Mouse (Mus musculus): Measurements from ENCODE around the gene Col4a3bp. TPM values are rescaled to one million over a fixed set of nuclear protein-coding genes. Genes with fewer than 3 reads are reported as not detected.

Col4a3bp gene
- polyA plus RNA-seq (2015; fragmentation: Nextera tagmentation; extraction: Ambion mirVana) = 10.2 and 10.7 TPM in 2 replicates

GRCm38 (mm10) chr13:96542081-96542889 is at the start of gene Col4a3bp, which contains the start of gene Polk:
Gene Col4a3bp, plus strand, starts transcription at chr13:96542618.
Gene Polk, minus strand, starts transcription at chr13:96542579.
- Histone ChIP-seq H3K9me3 (ENCODE audit: control insufficient read depth, low read length) (no peaks in the 10 kb centered on the region), H3K4me1 (ENCODE audit: control insufficient read depth, insufficient read depth, low read length) (no peaks in the 10 kb centered on the region; the same call in 1 of the 2 replicates), H3K27ac (ENCODE audit: low read length) (peak within 1 kb of the TSS; percentile 93), H3K27me3 (replicated peaks; ENCODE audit: control insufficient read depth, insufficient read depth, low read length) (no peaks in the 10 kb centered on the region), H3K36me3 (ENCODE audit: control insufficient read depth, insufficient read depth, low read length) (no peaks in the 10 kb centered on the region), H3K4me2 (ENCODE audit: low read depth, low read length) (peak within 1 kb of the TSS; percentile 67), H3K4me3 (ENCODE audit: low read length) (peak within 1 kb of the TSS; percentile 98), H3K9ac (ENCODE audit: low read depth, low read length) (peak within 1 kb of the TSS; percentile 98)
- ATAC-seq = peak; percentile 97
- under 1% methylated on average over 44 of the region's 50 CpGs for WGBS

GRCm38 (mm10) chr13:96496630-96497029 is 45.8 kb upstream of the Col4a3bp start:
- Histone ChIP-seq H3K27ac (ENCODE audit: low read length) (no peak overlapping the region), H3K9me3 (ENCODE audit: control insufficient read depth, low read length) (no peaks in the 10 kb centered on the region), H3K36me3 (ENCODE audit: control insufficient read depth, insufficient read depth, low read length) (no peaks in the 10 kb centered on the region), H3K4me2 (ENCODE audit: low read depth, low read length) (no peak overlapping the region), H3K9ac (ENCODE audit: low read depth, low read length) (no peak overlapping the region), H3K4me3 (ENCODE audit: low read length) (no peak overlapping the region), H3K27me3 (replicated peaks; ENCODE audit: control insufficient read depth, insufficient read depth, low read length) (no peaks in the 10 kb centered on the region), H3K4me1 (ENCODE audit: control insufficient read depth, insufficient read depth, low read length) (no peaks in the 10 kb centered on the region)
- ATAC-seq = no peak
- WGBS = 81% methylated on average over 8 of the region's 8 CpGs

GRCm38 (mm10) chr13:96499891-96500290 is 42.5 kb upstream of the Col4a3bp start:
- ATAC-seq = no peak
- Histone ChIP-seq H3K27ac (ENCODE audit: low read length) (no peak overlapping the region), H3K9me3 (ENCODE audit: control insufficient read depth, low read length) (no peaks in the 10 kb centered on the region), H3K4me3 (ENCODE audit: low read length) (no peak overlapping the region), H3K4me1 (ENCODE audit: control insufficient read depth, insufficient read depth, low read length) (no peaks in the 10 kb centered on the region), H3K4me2 (ENCODE audit: low read depth, low read length) (no peak overlapping the region), H3K27me3 (replicated peaks; ENCODE audit: control insufficient read depth, insufficient read depth, low read length) (no peaks in the 10 kb centered on the region), H3K36me3 (ENCODE audit: control insufficient read depth, insufficient read depth, low read length) (no peaks in the 10 kb centered on the region), H3K9ac (ENCODE audit: low read depth, low read length) (no peak overlapping the region)
- WGBS = 87% methylated on average over 2 of the region's 2 CpGs

- Histone ChIP-seq H3K9me3 (ENCODE audit: control insufficient read depth, low read length) (no peaks in the 10 kb centered on the region), H3K9ac (ENCODE audit: low read depth, low read length) (no peak overlapping the region), H3K36me3 (ENCODE audit: control insufficient read depth, insufficient read depth, low read length) (no peaks in the 10 kb centered on the region), H3K4me1 (ENCODE audit: control insufficient read depth, insufficient read depth, low read length) (peaks cover 3% of the 10 kb centered on the region; the same call in 1 of the 2 replicates), H3K27ac (ENCODE audit: low read length) (no peak overlapping the region), H3K4me2 (ENCODE audit: low read depth, low read length) (no peak overlapping the region), H3K4me3 (ENCODE audit: low read length) (no peak overlapping the region), H3K27me3 (replicated peaks; ENCODE audit: control insufficient read depth, insufficient read depth, low read length) (no peaks in the 10 kb centered on the region)
- WGBS = 74% methylated on average over 4 of the region's 4 CpGs
- no peak for ATAC-seq
Observed at GRCm38 (mm10) chr13:96505661-96506060, 36.8 kb upstream of the Col4a3bp start.

GRCm38 (mm10) chr13:96506313-96506712 is 36.1 kb upstream of the Col4a3bp start:
- WGBS = 70% methylated on average over 6 of the region's 6 CpGs

GRCm38 (mm10) chr13:96507541-96507940 is 34.9 kb upstream of the Col4a3bp start:
- no peaks in the 10 kb centered on the region for H3K9me3 ChIP-seq (ENCODE audit: control insufficient read depth, low read length)
- ATAC-seq = no peak
- no peak overlapping the region for H3K9ac ChIP-seq (ENCODE audit: low read depth, low read length)
- no peak overlapping the region for H3K27ac ChIP-seq (ENCODE audit: low read length)
- no peaks in the 10 kb centered on the region for H3K27me3 ChIP-seq (replicated peaks; ENCODE audit: control insufficient read depth, insufficient read depth, low read length)
- no peak overlapping the region for H3K4me2 ChIP-seq (ENCODE audit: low read depth, low read length)
- no peak overlapping the region for H3K4me3 ChIP-seq (ENCODE audit: low read length)
- 85% methylated on average over 4 of the region's 4 CpGs for WGBS
- no peaks in the 10 kb centered on the region for H3K36me3 ChIP-seq (ENCODE audit: control insufficient read depth, insufficient read depth, low read length)
- peaks cover 3% of the 10 kb centered on the region; the same call in 1 of the 2 replicates for H3K4me1 ChIP-seq (ENCODE audit: control insufficient read depth, insufficient read depth, low read length)

More at GRCm38 (mm10) chr13:96506313-96506712, 36.1 kb upstream of the Col4a3bp start:
- Histone ChIP-seq H3K36me3 (ENCODE audit: control insufficient read depth, insufficient read depth, low read length) (no peaks in the 10 kb centered on the region), H3K4me2 (ENCODE audit: low read depth, low read length) (no peak overlapping the region), H3K27me3 (replicated peaks; ENCODE audit: control insufficient read depth, insufficient read depth, low read length) (no peaks in the 10 kb centered on the region), H3K27ac (ENCODE audit: low read length) (no peak overlapping the region), H3K9ac (ENCODE audit: low read depth, low read length) (no peak overlapping the region), H3K4me1 (ENCODE audit: control insufficient read depth, insufficient read depth, low read length) (peaks cover 3% of the 10 kb centered on the region; the same call in 1 of the 2 replicates), H3K4me3 (ENCODE audit: low read length) (no peak overlapping the region), H3K9me3 (ENCODE audit: control insufficient read depth, low read length) (no peaks in the 10 kb centered on the region)
- ATAC-seq = no peak

GRCm38 (mm10) chr13:96510635-96511034 is 31.8 kb upstream of the Col4a3bp start:
- Histone ChIP-seq H3K4me3 (ENCODE audit: low read length) (no peak overlapping the region), H3K27me3 (replicated peaks; ENCODE audit: control insufficient read depth, insufficient read depth, low read length) (no peaks in the 10 kb centered on the region), H3K9me3 (ENCODE audit: control insufficient read depth, low read length) (no peaks in the 10 kb centered on the region), H3K36me3 (ENCODE audit: control insufficient read depth, insufficient read depth, low read length) (no peaks in the 10 kb centered on the region), H3K27ac (ENCODE audit: low read length) (no peak overlapping the region), H3K4me1 (ENCODE audit: control insufficient read depth, insufficient read depth, low read length) (peaks cover 3% of the 10 kb centered on the region; the same call in 1 of the 2 replicates), H3K4me2 (ENCODE audit: low read depth, low read length) (no peak overlapping the region), H3K9ac (ENCODE audit: low read depth, low read length) (no peak overlapping the region)
- peak; percentile 64; the same call in 1 of the 2 replicates for ATAC-seq
- 63% methylated on average over 13 of the region's 13 CpGs for WGBS

- Histone ChIP-seq H3K36me3 (ENCODE audit: control insufficient read depth, insufficient read depth, low read length) (no peaks in the 10 kb centered on the region), H3K9ac (ENCODE audit: low read depth, low read length) (no peak overlapping the region), H3K27ac (ENCODE audit: low read length) (no peak overlapping the region), H3K4me2 (ENCODE audit: low read depth, low read length) (no peak overlapping the region), H3K27me3 (replicated peaks; ENCODE audit: control insufficient read depth, insufficient read depth, low read length) (no peaks in the 10 kb centered on the region), H3K4me3 (ENCODE audit: low read length) (no peak overlapping the region), H3K9me3 (ENCODE audit: control insufficient read depth, low read length) (no peaks in the 10 kb centered on the region), H3K4me1 (ENCODE audit: control insufficient read depth, insufficient read depth, low read length) (peaks cover 3% of the 10 kb centered on the region; the same call in 1 of the 2 replicates)
- ATAC-seq = no peak
- WGBS = 76% methylated on average over 1 of the region's 1 CpGs
Observed at GRCm38 (mm10) chr13:96511262-96511661, 31.2 kb upstream of the Col4a3bp start.

GRCm38 (mm10) chr13:96511893-96512292 is 30.5 kb upstream of the Col4a3bp start:
- WGBS = 40% methylated on average over 5 of the region's 5 CpGs
- Histone ChIP-seq H3K27me3 (replicated peaks; ENCODE audit: control insufficient read depth, insufficient read depth, low read length) (no peaks in the 10 kb centered on the region), H3K36me3 (ENCODE audit: control insufficient read depth, insufficient read depth, low read length) (no peaks in the 10 kb centered on the region), H3K4me3 (ENCODE audit: low read length) (no peak overlapping the region), H3K9me3 (ENCODE audit: control insufficient read depth, low read length) (no peaks in the 10 kb centered on the region), H3K9ac (ENCODE audit: low read depth, low read length) (no peak overlapping the region), H3K27ac (ENCODE audit: low read length) (no peak overlapping the region), H3K4me2 (ENCODE audit: low read depth, low read length) (no peak overlapping the region), H3K4me1 (ENCODE audit: control insufficient read depth, insufficient read depth, low read length) (peaks cover 5% of the 10 kb centered on the region; the same call in 1 of the 2 replicates)
- no peak for ATAC-seq
